Mouse (Mus musculus) neural tube, embryonic 14.5 days (tissue): ENCODE data around the gene Mmp21. TPM values are rescaled to one million over a fixed set of nuclear protein-coding genes. Genes with fewer than 3 reads are reported as not detected.

Experiments used
- ATAC-seq: fragments of 200-750 bp; cut with Nextera tagmentation; 2 replicates; pipeline ENCODE4 v1.8.0; 2017; ENCODE audit warnings: low read depth, mild to moderate bottlenecking, moderate TSS enrichment, moderate library complexity
- H3K27ac ChIP-seq: fragments of 300-500 bp; sonication (generic); 2 replicates; pipeline ENCODE4 v1.5.1; 2014; ENCODE audit warnings: low read depth, mild to moderate bottlenecking, control low read depth, low read length, moderate library complexity, mixed read lengths
- H3K27me3 ChIP-seq: fragments of 300-500 bp; sonication (generic); 2 replicates; pipeline ENCODE4 v1.6.1; 2014; ENCODE audit warnings: low read length; ENCODE audit not compliant: control insufficient read depth, insufficient read depth
- H3K36me3 ChIP-seq: fragments of 300-500 bp; sonication (generic); 2 replicates; pipeline ENCODE4 v1.6.1; 2014; ENCODE audit warnings: low read length, mixed read lengths; ENCODE audit not compliant: control insufficient read depth, insufficient read depth
- H3K4me1 ChIP-seq: fragments of 300-500 bp; sonication (generic); 2 replicates; pipeline ENCODE4 v1.6.1; 2014; ENCODE audit warnings: low read length; ENCODE audit not compliant: control insufficient read depth, insufficient read depth
- H3K4me2 ChIP-seq: fragments of 300-500 bp; sonication (generic); 2 replicates; pipeline ENCODE4 v1.6.1; 2014; ENCODE audit warnings: mild to moderate bottlenecking, low read depth, low read length, control low read depth
- H3K4me3 ChIP-seq: fragments of 300-500 bp; sonication (generic); 2 replicates; pipeline ENCODE4 v1.5.1; 2014; ENCODE audit warnings: low read depth, low read length, control low read depth, mixed read lengths
- H3K9ac ChIP-seq: fragments of 300-500 bp; sonication (generic); replicated peaks from 2 replicates; pipeline ENCODE4 v1.6.1; 2014; ENCODE audit warnings: low read depth, mild to moderate bottlenecking, control low read depth, low read length, mixed read lengths
- H3K9me3 ChIP-seq: fragments of 300-500 bp; sonication (generic); 2 replicates; pipeline ENCODE4 v1.6.1; 2016; ENCODE audit warnings: low read length; ENCODE audit not compliant: control insufficient read depth
- WGBS: fragments of 180-500 bp; shearing (Covaris S2); extraction: QIAGEN DNeasy Blood & Tissue Kit; methylation state at CpG from one replicate; pipeline ENCODE4 v1.1.7; 2014; 5-methylcytosine and 5-hydroxymethylcytosine counted together
- polyA plus RNA-seq: library from polyadenylated mRNA; unstranded; fragments of >200 nt; fragmentation: Nextera tagmentation; extraction: Ambion mirVana; gene quantifications from 2 replicates; pipeline ENCODE4 v1.2.1, GENCODE M21; 2014

The Mmp21 gene
- polyA plus RNA-seq, 1 experiment from 2014 or later, result 0.15 TPM

GRCm38 (mm10) chr7:133678716-133679115 lies 1.1 kb downstream of the Mmp21 start:
- H3K27ac ChIP-seq, result no peak overlapping the region
- H3K36me3 ChIP-seq, result no peaks in the 10 kb centered on the region
- no peak overlapping the region for H3K4me2 ChIP-seq
- no peak overlapping the region for H3K9ac ChIP-seq
- no peak for ATAC-seq
- no peaks in the 10 kb centered on the region for H3K4me1 ChIP-seq
- no peak overlapping the region for H3K4me3 ChIP-seq
- H3K27me3 ChIP-seq, result no peaks in the 10 kb centered on the region
- WGBS, result 93% methylated on average over 8 of the region's 8 CpGs
- H3K9me3 ChIP-seq, result no peaks in the 10 kb centered on the region

- no peak overlapping the region for H3K9ac ChIP-seq
- no peak overlapping the region for H3K4me2 ChIP-seq
- H3K4me3 ChIP-seq, result no peak overlapping the region
- WGBS, result 70% methylated on average over 9 of the region's 9 CpGs
- H3K4me1 ChIP-seq, result no peaks in the 10 kb centered on the region
- no peaks in the 10 kb centered on the region for H3K9me3 ChIP-seq
- H3K36me3 ChIP-seq, result peaks cover 17% of the 10 kb centered on the region
- H3K27me3 ChIP-seq, result no peaks in the 10 kb centered on the region
- no peak overlapping the region for H3K27ac ChIP-seq
- ATAC-seq, result no peak
Observed at GRCm38 (mm10) chr7:133676002-133676401, 3.9 kb downstream of the Mmp21 start.

GRCm38 (mm10) chr7:133670846-133671245 lies 9.0 kb downstream of the Mmp21 start:
- Histone ChIP-seq H3K36me3 (peaks cover 47% of the 10 kb centered on the region), H3K27ac (no peak overlapping the region), H3K4me1 (no peaks in the 10 kb centered on the region), H3K27me3 (no peaks in the 10 kb centered on the region), H3K9me3 (no peaks in the 10 kb centered on the region), H3K4me2 (no peak overlapping the region), H3K9ac (no peak overlapping the region), H3K4me3 (no peak overlapping the region)
- ATAC-seq, result no peak
- 94% methylated on average over 3 of the region's 3 CpGs for WGBS

GRCm38 (mm10) chr7:133669946-133670345 lies 9.9 kb downstream of the Mmp21 start:
- Histone ChIP-seq H3K27me3 (no peaks in the 10 kb centered on the region), H3K36me3 (peaks cover 52% of the 10 kb centered on the region), H3K4me3 (no peak overlapping the region), H3K9me3 (no peaks in the 10 kb centered on the region), H3K4me2 (no peak overlapping the region), H3K27ac (no peak overlapping the region), H3K9ac (no peak overlapping the region), H3K4me1 (no peaks in the 10 kb centered on the region)
- 95% methylated on average over 9 of the region's 9 CpGs for WGBS
- ATAC-seq, result no peak

- H3K4me3 ChIP-seq, result no peak overlapping the region
- ATAC-seq, result no peak
- no peaks in the 10 kb centered on the region for H3K9me3 ChIP-seq
- H3K9ac ChIP-seq, result no peak overlapping the region
- 97% methylated on average over 1 of the region's 1 CpGs for WGBS
- H3K4me1 ChIP-seq, result no peaks in the 10 kb centered on the region
- no peak overlapping the region for H3K4me2 ChIP-seq
- no peak overlapping the region for H3K27ac ChIP-seq
- H3K27me3 ChIP-seq, result no peaks in the 10 kb centered on the region
- peaks cover 60% of the 10 kb centered on the region for H3K36me3 ChIP-seq
Observed at GRCm38 (mm10) chr7:133669071-133669470, 10.8 kb downstream of the Mmp21 start.

GRCm38 (mm10) chr7:133662467-133662866 lies 17.4 kb downstream of the Mmp21 start:
- H3K9me3 ChIP-seq, result no peaks in the 10 kb centered on the region
- 69% methylated on average over 1 of the region's 1 CpGs for WGBS
- H3K4me1 ChIP-seq, result no peaks in the 10 kb centered on the region
- ATAC-seq, result no peak
- no peak overlapping the region for H3K9ac ChIP-seq
- no peak overlapping the region for H3K27ac ChIP-seq
- no peaks in the 10 kb centered on the region for H3K27me3 ChIP-seq
- peaks cover 88% of the 10 kb centered on the region for H3K36me3 ChIP-seq
- H3K4me2 ChIP-seq, result no peak overlapping the region
- H3K4me3 ChIP-seq, result no peak overlapping the region

GRCm38 (mm10) chr7:133645716-133646115 lies 34.1 kb downstream of the Mmp21 start:
- Histone ChIP-seq H3K9me3 (no peaks in the 10 kb centered on the region), H3K36me3 (peaks cover 73% of the 10 kb centered on the region), H3K4me2 (no peak overlapping the region), H3K4me1 (no peaks in the 10 kb centered on the region), H3K27me3 (no peaks in the 10 kb centered on the region), H3K4me3 (no peak overlapping the region), H3K9ac (no peak overlapping the region), H3K27ac (no peak overlapping the region)
- WGBS, result 87% methylated on average over 6 of the region's 6 CpGs
- no peak for ATAC-seq

- peaks cover 25% of the 10 kb centered on the region for H3K36me3 ChIP-seq
- peak overlapping the region; percentile 74; the same call in 1 of the 2 replicates for H3K4me2 ChIP-seq
- WGBS, result 90% methylated on average over 13 of the region's 13 CpGs
- peak overlapping the region; percentile 96; the same call in 1 of the 2 replicates for H3K4me3 ChIP-seq
- no peak overlapping the region for H3K27ac ChIP-seq
- peaks cover 10% of the 10 kb centered on the region; the same call in 1 of the 2 replicates for H3K4me1 ChIP-seq
- H3K9me3 ChIP-seq, result no peaks in the 10 kb centered on the region
- ATAC-seq, result no peak
- no peaks in the 10 kb centered on the region for H3K27me3 ChIP-seq
- no peak overlapping the region for H3K9ac ChIP-seq
Observed at GRCm38 (mm10) chr7:133638821-133639220, 41.0 kb downstream of the Mmp21 start.

GRCm38 (mm10) chr7:133638306-133638705 lies 41.6 kb downstream of the Mmp21 start:
- H3K27ac ChIP-seq, result no peak overlapping the region
- H3K4me1 ChIP-seq, result peaks cover 10% of the 10 kb centered on the region; the same call in 1 of the 2 replicates
- 18% methylated on average over 13 of the region's 13 CpGs for WGBS
- peak overlapping the region; percentile 96 for H3K4me3 ChIP-seq
- peak overlapping the region; percentile 88 for H3K9ac ChIP-seq
- peaks cover 20% of the 10 kb centered on the region for H3K36me3 ChIP-seq
- no peaks in the 10 kb centered on the region for H3K27me3 ChIP-seq
- no peak for ATAC-seq
- no peaks in the 10 kb centered on the region for H3K9me3 ChIP-seq
- peak overlapping the region; percentile 74 for H3K4me2 ChIP-seq
